Mouse (Mus musculus) regulatory T cell (primary cell): Measurements from ENCODE around the gene Morn2.

Experiments
- in situ Hi-C: fragments of 300-600 bp; cut with MboI, MseI; formaldehyde crosslinking; loops from one replicate; pipeline ENCODE4 v1.15.1; 2025; ENCODE audit warnings: high pct_unique_total_duplicates

The Morn2 gene

DNA sequence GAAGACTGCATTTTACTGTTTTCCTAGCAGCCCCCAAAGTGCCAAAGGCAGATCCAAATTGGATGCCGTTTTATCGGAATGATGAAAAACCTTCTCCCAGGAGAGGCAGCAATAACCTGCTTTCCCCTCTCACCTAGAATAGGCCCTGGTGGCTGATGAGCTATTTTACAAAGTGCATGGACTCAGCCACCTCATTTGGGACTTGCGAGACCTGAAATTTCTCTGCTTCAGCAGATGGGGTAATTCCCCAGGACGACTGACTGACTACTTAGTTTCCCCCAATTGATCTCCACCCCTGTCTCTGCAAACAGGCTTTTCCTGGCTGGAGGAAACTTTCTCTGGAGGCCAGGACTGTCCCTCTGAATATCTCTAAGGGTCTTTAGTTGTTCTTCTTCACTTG is 33.0 kb downstream of the Morn2 start:
- in situ Hi-C loops: no loop called here

GRCm38 (mm10) chr17:80323658-80324057 is 33.7 kb downstream of the Morn2 start:
- in situ Hi-C loops: no loop called here

GRCm38 (mm10) chr17:80324521-80324920 is 34.5 kb downstream of the Morn2 start:
- in situ Hi-C loops: no loop called here

DNA sequence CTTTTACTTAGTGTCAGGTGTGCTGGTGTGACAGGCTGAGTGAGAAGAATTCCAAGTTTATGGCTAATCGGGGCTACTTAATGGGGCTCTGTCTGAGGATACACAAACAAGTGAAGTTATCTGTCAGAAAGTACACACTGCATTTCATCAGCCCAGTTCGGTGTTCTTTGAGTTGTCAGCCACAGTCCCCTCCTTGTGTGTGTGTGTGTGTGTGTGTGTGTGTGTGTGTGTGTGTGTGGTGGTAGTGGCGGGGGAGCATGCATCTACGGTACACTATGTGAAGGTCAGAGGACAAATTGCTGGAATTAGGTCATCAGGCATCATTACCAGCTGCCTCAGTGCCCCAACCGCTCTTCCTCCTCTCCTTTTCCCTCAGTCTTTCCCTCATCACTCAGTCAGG is 35.5 kb downstream of the Morn2 start:
- in situ Hi-C loops: no loop called here

DNA sequence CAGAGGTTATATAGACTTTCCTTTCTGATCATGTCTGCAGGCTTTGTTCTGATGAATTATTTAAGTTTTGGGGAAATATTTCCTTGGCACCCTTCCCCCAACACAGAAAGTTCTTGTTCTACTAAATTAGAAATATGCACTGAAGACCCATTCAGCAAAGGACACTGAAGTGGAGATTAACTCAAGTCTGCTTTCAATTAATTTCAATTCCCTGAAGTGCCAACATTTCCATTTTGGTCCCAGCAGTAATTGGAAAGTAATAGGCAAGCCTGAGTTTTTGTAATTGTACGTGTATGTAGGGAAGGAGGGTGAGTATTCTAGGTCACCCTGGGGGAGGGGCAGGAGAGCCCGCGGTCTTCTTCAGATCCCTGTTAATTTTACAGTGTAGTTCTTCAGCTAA is 36.4 kb downstream of the Morn2 start:
- in situ Hi-C loops: no loop called here

DNA sequence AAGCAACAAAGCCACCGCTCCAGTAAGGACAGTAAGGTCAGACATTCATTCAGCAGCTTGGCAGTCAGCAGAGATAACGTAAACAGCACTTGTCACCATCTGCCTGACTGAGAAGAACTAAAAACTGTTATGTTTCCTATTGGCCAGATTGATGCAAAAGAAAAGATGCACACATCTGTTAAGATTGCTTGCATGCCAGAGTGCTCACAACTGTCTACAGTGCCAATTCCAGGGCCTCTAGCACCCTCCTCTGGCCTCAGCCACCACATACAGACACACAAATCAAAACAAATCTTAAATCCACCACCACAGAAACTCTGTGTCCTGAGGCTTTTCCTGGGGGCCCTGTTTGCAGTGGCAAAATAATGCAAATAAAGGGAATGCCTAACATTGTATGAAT is 42.4 kb downstream of the Morn2 start:
- in situ Hi-C loops: no loop called here

GRCm38 (mm10) chr17:80345277-80345676 is 55.3 kb downstream of the Morn2 start:
- in situ Hi-C loops: loop anchor here (5.0 kb wide), 1 partner anchor 1543 kb away; no protein-coding TSS in a partner anchor

- in situ Hi-C loops: loop anchor here (5.0 kb wide), 1 partner anchor 1544 kb away; no protein-coding TSS in a partner anchor
These were observed 56.7 kb downstream of the Morn2 start for GRCm38 (mm10) chr17:80346591-80347125.
